Mouse (Mus musculus) myocyte (in vitro differentiated cells): ENCODE measurements at regions not wholly inside any gene's neighbourhood (a gene's known extent, or its start where the extent isn't known, plus 50 kb on each side); places are given as distances from the start of the nearest gene placed in this dataset.
"Not testable (repeated sequence)": the region's sequence is repeated elsewhere in the genome, so short reads cannot be mapped to it uniquely, and the experiment has no call there.

ENCODE experiments used
- H3K27me3 ChIP-seq: one replicate; pipeline ENCODE4 v1.6.1; 2011; ENCODE audit not compliant: control insufficient read depth, insufficient read depth, insufficient read length
- H3K36me3 ChIP-seq: one replicate; pipeline ENCODE4 v1.6.1; 2011; ENCODE audit not compliant: control insufficient read depth, insufficient read depth
- H3K4me2 ChIP-seq: one replicate; pipeline ENCODE4 v1.6.1; 2011; ENCODE audit warnings: low read depth, control low read depth
- H3K4me3 ChIP-seq: one replicate; pipeline ENCODE4 v1.5.1; 2011; ENCODE audit warnings: mild to moderate bottlenecking, control low read depth, moderate library complexity
- H3K79me2 ChIP-seq: one replicate; pipeline ENCODE4 v1.6.1; 2011; ENCODE audit not compliant: control insufficient read depth, insufficient read depth
- H3ac ChIP-seq: one replicate; pipeline ENCODE4 v1.6.1; 2011; ENCODE audit not compliant: control insufficient read depth, insufficient read length
- CEBPB ChIP-seq: IDR thresholded peaks from 2 replicates; pipeline ENCODE4 v1.6.1; 2011; ENCODE audit warnings: mild to moderate bottlenecking, moderate library complexity; ENCODE audit not compliant: poor library complexity, insufficient read depth, severe bottlenecking
- MAX ChIP-seq: IDR thresholded peaks from one replicate; pipeline ENCODE4 v1.6.1; 2011; ENCODE audit warnings: low read depth, mild to moderate bottlenecking, control low read depth
- MYOD1 ChIP-seq, 3 experiments: IDR thresholded peaks; one replicate each; pipeline ENCODE4 v1.6.1; 2011; ENCODE audit warnings: control low read depth in 2 of 3, low read depth in 2 of 3, mild to moderate bottlenecking in 2 of 3, moderate library complexity in 1 of 3; ENCODE audit not compliant: insufficient read length in 2 of 3, control insufficient read depth in 1 of 3
- MYOG ChIP-seq, 3 experiments: IDR thresholded peaks; one replicate each; pipeline ENCODE4 v1.6.1; 2011; ENCODE audit warnings: control low read depth in 2 of 3, low read depth in 2 of 3, mild to moderate bottlenecking in 2 of 3; ENCODE audit not compliant: insufficient read length in 2 of 3, control insufficient read depth in 1 of 3, insufficient read depth in 1 of 3
- POLR2A ChIP-seq: IDR thresholded peaks from one replicate; pipeline ENCODE4 v1.6.1; 2011; ENCODE audit warnings: low read depth, mild to moderate bottlenecking, control low read depth, moderate library complexity; ENCODE audit not compliant: insufficient read length
- SRF ChIP-seq: IDR thresholded peaks from one replicate; pipeline ENCODE4 v1.6.1; 2011; ENCODE audit warnings: low read depth; ENCODE audit not compliant: control insufficient read depth, insufficient read length
- TCF12 ChIP-seq: IDR thresholded peaks from one replicate; pipeline ENCODE4 v1.6.1; 2011; ENCODE audit warnings: mild to moderate bottlenecking, control low read depth; ENCODE audit not compliant: poor library complexity, insufficient read depth, severe bottlenecking
- TCF3 ChIP-seq: IDR thresholded peaks from one replicate; pipeline ENCODE4 v1.6.1; 2011; ENCODE audit warnings: low read depth, control low read depth; ENCODE audit not compliant: insufficient read length

DNA sequence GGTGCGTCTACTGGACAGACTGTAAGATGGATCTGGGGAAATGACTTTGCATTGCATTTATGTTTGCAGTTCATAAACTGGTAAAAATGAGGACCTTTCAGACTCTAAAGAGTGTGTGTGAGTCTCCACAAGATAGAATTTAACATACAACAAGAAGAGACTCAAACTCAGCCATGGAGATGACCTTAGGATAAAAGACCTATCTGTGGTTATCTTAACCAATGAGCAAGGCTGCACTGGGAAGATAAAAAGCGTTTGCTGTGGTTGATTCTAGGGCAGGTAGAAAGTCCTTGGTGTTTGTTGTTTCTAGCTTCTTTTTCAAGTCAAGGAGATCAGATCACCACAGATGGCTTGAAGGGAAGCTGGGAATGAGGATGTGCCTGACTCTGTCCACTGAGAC, 130.1 kb upstream of the Max start:
- Histone ChIP-seq H3ac (no peak overlapping the region), H3K4me2 (no peak overlapping the region), H3K4me3 (no peak overlapping the region), H3K36me3 (no peaks in the 10 kb centered on the region), H3K27me3 (no peaks in the 10 kb centered on the region), H3K79me2 (no peaks in the 10 kb centered on the region)
- TF ChIP-seq CEBPB (no peak), MAX (no peak), TCF12 (no peak), TCF3 (no peak), SRF (no peak), MYOD1 (IDR thresholded peaks at IDR 0.05; ENCODE audit: control insufficient read depth in 1 of 3, insufficient read length in 2 of 3, low read depth in 2 of 3) (no peak)

DNA sequence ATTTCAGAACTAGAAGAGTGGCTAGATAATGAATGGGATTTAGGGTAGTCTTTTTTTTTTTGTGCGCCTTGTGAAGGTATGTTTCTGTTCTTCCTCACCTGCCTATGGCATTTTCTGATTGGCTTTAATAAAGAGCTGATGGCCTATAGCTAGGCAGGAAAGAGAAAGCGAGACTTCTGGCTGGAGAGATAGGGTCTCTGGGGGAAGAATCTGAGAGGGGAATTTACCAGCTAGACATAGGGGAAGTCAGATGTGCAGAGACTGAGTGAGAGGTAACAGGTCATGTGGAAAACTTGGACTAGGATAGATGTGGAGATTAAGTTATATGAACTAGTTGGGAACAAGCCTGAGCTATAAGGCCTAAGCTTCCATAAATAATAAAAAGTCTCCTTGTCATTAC, 129.7 kb upstream of the Max start:
- Histone ChIP-seq H3K4me2 (no peak overlapping the region), H3K79me2 (no peaks in the 10 kb centered on the region), H3K36me3 (no peaks in the 10 kb centered on the region), H3K4me3 (no peak overlapping the region), H3ac (no peak overlapping the region), H3K27me3 (no peaks in the 10 kb centered on the region)
- no peak for TF ChIP-seq TCF12
- TF ChIP-seq POLR2A, result no peak
- TF ChIP-seq MAX, result no peak

DNA sequence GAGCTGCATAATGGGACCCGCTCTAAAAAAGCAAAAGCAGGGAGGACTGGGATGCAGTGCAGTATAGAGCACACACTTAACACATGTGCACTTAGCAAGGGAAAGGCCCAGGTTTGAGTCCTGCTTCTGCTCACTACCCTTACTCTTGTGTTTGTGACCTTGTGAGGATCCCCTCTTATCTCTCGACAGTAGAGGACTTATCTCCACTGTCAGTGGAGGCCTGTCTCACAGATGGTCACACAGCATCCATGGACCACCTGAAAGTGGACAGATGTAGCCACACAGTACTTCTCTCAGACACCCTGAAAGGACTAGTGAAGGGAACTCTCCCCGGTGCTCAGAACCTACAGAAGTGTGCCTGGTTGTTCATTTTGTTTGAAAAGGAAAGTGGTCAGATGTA, 128.5 kb upstream of the Max start:
- no peak for TF ChIP-seq MYOD1 (IDR thresholded peaks at IDR 0.05; ENCODE audit: control insufficient read depth in 1 of 3, insufficient read length in 2 of 3, low read depth in 2 of 3)
- Histone ChIP-seq H3K36me3 (no peaks in the 10 kb centered on the region), H3K79me2 (no peaks in the 10 kb centered on the region), H3K27me3 (no peaks in the 10 kb centered on the region), H3K4me2 (no peak overlapping the region), H3ac (no peak overlapping the region), H3K4me3 (no peak overlapping the region)

GRCm38 (mm10) chr12:77089624-77090278, 127.8 kb upstream of the Max start:
- H3K27me3 ChIP-seq, result no peaks in the 10 kb centered on the region
- H3ac ChIP-seq, result no peak overlapping the region
- no peaks in the 10 kb centered on the region for H3K36me3 ChIP-seq
- TF ChIP-seq MYOG (IDR thresholded peaks at IDR 0.05; ENCODE audit: control insufficient read depth in 1 of 3, insufficient read depth in 1 of 3, insufficient read length in 2 of 3, low read depth in 2 of 3), result no peak
- no peak for TF ChIP-seq TCF3
- H3K79me2 ChIP-seq, result no peaks in the 10 kb centered on the region
- no peak overlapping the region for H3K4me2 ChIP-seq
- no peak overlapping the region for H3K4me3 ChIP-seq

DNA sequence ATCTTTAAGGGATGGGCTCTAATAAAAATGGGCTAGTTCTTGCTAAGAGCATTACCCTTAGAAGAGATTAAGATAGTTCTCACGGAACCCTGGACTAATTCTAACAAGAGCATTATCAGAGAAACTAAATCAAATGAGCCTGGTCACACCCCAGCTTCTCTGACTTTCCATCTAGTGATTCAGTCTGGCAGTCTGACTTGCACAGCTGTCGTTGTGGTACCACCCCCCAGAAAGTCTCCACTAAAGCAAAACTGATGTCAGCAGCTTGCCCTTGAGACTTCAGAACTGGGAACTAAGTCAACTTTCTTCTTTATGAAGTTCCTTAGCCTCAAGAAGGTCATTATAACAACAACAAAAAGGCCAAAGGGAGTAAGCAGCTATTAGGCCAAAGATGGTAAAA, 126.5 kb upstream of the Max start:
- no peak overlapping the region for H3ac ChIP-seq
- TF ChIP-seq MAX (no peak), MYOD1 (IDR thresholded peaks at IDR 0.05; ENCODE audit: control insufficient read depth in 1 of 3, insufficient read length in 2 of 3, low read depth in 2 of 3) (peak in 1 of 3 experiments; percentile 71)
- no peaks in the 10 kb centered on the region for H3K36me3 ChIP-seq

DNA sequence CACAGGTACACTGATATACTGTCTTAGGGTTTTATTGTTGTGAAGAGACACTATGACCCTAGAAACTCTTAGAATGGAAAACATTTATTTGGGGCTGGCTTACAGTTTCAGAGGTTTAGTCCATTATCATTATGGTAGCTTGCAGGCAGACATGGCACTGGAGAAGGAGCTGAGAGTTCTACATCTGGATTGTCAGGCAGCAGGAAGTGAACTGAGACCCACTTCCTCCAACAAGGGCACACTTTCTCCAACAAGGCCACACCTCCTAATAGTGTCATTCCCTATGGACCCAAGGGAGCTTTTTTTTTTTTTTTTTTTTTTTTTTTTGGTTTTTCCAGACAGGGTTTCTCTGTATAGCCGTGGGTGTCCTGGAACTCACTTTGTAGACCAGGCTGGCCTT, 124.9 kb upstream of the Max start:
- not testable (repeated sequence) for H3K79me2 ChIP-seq, H3K36me3 ChIP-seq, H3K4me2 ChIP-seq, H3K27me3 ChIP-seq, H3K4me3 ChIP-seq, H3ac ChIP-seq

More for the DNA sequence above, 126.5 kb upstream of the Max start:
- no peak overlapping the region for H3K4me3 ChIP-seq
- H3K4me2 ChIP-seq, result peak overlapping the region; percentile 15
- no peaks in the 10 kb centered on the region for H3K79me2 ChIP-seq
- H3K27me3 ChIP-seq, result no peaks in the 10 kb centered on the region

DNA sequence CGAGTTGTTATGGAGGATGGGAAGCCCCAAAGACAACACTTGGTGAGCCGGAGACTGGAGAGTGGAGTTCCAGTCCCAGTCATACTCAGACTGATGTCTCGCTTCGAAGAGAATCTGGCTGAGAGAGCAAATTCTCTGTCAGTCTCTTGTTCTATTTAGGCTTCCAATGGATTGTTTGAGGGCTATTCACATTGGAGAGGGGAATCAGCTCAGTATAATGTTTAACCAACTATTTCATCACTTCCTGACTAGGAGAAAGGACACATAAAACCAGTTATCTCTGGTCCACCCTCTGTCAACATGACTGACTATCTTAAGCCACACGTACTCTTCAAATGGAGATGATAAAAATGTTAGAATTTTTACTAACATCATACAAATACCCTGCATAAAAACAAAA, 123.9 kb upstream of the Max start:
- no peak for TF ChIP-seq MYOD1 (IDR thresholded peaks at IDR 0.05; ENCODE audit: control insufficient read depth in 1 of 3, insufficient read length in 2 of 3, low read depth in 2 of 3)
- TF ChIP-seq CEBPB, result 0 out of 2 replicates have a peak, but pooled peaks have one; percentile 26
- no peak for TF ChIP-seq MYOG (IDR thresholded peaks at IDR 0.05; ENCODE audit: control insufficient read depth in 1 of 3, insufficient read depth in 1 of 3, insufficient read length in 2 of 3, low read depth in 2 of 3)
- Histone ChIP-seq H3K4me2 (no peak overlapping the region), H3K4me3 (no peak overlapping the region), H3K79me2 (no peaks in the 10 kb centered on the region), H3K36me3 (no peaks in the 10 kb centered on the region), H3K27me3 (no peaks in the 10 kb centered on the region), H3ac (no peak overlapping the region)
